21 mouse cellular contexts compared by ENCODE assay signal in the genomic region with DNA sequence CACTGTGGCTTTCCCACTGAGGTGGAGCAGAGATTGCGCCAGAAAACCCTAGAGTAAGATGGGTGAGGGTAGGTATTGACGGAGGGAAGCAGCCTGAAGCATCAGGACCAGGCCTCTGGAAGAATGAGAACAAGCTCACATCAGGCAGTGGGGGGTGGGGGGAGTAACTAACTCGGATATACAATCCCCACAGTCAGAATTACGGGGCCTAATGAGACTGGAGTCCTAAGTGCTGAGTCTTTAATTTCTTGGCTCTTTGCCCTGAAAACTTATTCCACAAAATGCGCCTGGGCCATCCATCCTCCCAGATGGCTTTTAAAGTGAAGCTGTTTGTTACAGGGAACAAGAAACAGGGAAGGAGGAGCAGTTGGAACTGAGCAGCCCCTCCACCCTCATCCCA.
A peak's percentile ranks its signal among the peaks of the same experiment; 100 is the strongest.
DNase-seq lines count a peak whose midpoint lies in the region; ATAC-seq and TF ChIP-seq lines count a peak whose summit lies in the region.
"Had no signal": no experiment of that assay in that cellular context is flagged by ENCODE, and none has a peak within 500 bp of the region (broad histone marks: within the 10 kb centered on the region; RNA-seq: fewer than 3 reads in every experiment).

No protein-coding gene starts in this region.

- H3K4me3 ChIP-seq in forebrain, embryonic 14.5 days (ENCODE audit: low read depth, low read length): no peak overlapping the region
- no peak overlapping the region for H3K4me3 ChIP-seq in forebrain, embryonic 11.5 days (ENCODE audit: low read depth, low read length)
- no peak overlapping the region for H3K4me3 ChIP-seq in limb, embryonic 12.5 days (replicated peaks)
- no peak overlapping the region for H3K4me3 ChIP-seq in limb, embryonic 10.5 days
- no peak overlapping the region for H3K4me3 ChIP-seq in limb, embryonic 14.5 days (replicated peaks; ENCODE audit: low read length)
- H3K4me3 ChIP-seq: liver, embryonic 15.5 days; midbrain, embryonic 15.5 days; myocyte had no signal

- TF ChIP-seq POLR2A in brain, embryonic 14.5 days (IDR thresholded peaks at IDR 0.05; ENCODE audit: borderline replicate concordance, extremely low read depth, insufficient read depth, insufficient read length, poor library complexity, severe bottlenecking): no peak
- TF ChIP-seq POLR2A in limb, embryonic 14.5 days (IDR thresholded peaks at IDR 0.05; ENCODE audit: borderline replicate concordance, extremely low read depth, insufficient read depth, insufficient read length): no peak

- peaks cover 8% of the 10 kb centered on the region for H3K4me1 ChIP-seq in forebrain, embryonic 14.5 days (ENCODE audit: control insufficient read depth, insufficient read depth, low read length)
- H3K4me1 ChIP-seq in forebrain, embryonic 11.5 days (replicated peaks; ENCODE audit: control insufficient read depth, insufficient read depth, low read length): peaks cover 2% of the 10 kb centered on the region; the same call in 1 of the 2 replicates
- peaks cover 42% of the 10 kb centered on the region for H3K4me1 ChIP-seq in limb, embryonic 12.5 days (replicated peaks)
- peaks cover 29% of the 10 kb centered on the region for H3K4me1 ChIP-seq in limb, embryonic 10.5 days
- H3K4me1 ChIP-seq in limb, embryonic 14.5 days (ENCODE audit: control insufficient read depth, insufficient read depth, low read length): peaks cover 10% of the 10 kb centered on the region
- H3K4me1 ChIP-seq: liver, embryonic 15.5 days had no signal

- H3K9me3 ChIP-seq in forebrain, embryonic 14.5 days (replicated peaks; ENCODE audit: control insufficient read depth, low read length): no peaks in the 10 kb centered on the region
- H3K9me3 ChIP-seq in forebrain, embryonic 11.5 days (ENCODE audit: control insufficient read depth, low read length): no peaks in the 10 kb centered on the region
- no peaks in the 10 kb centered on the region for H3K9me3 ChIP-seq in limb, embryonic 12.5 days
- H3K9me3 ChIP-seq in limb, embryonic 10.5 days (replicated peaks): no peaks in the 10 kb centered on the region
- no peaks in the 10 kb centered on the region for H3K9me3 ChIP-seq in limb, embryonic 14.5 days (ENCODE audit: control insufficient read depth, low read length)
- H3K9me3 ChIP-seq: liver, embryonic 15.5 days; midbrain, embryonic 15.5 days had no signal

- no peak for TF ChIP-seq CTCF in brain, embryonic 14.5 days (IDR thresholded peaks at IDR 0.05; ENCODE audit: borderline replicate concordance, extremely low read depth, insufficient read depth, insufficient read length)

- WGBS in forebrain, embryonic 14.5 days: 17% methylated on average over 5 of the region's 5 CpGs
- 61% methylated on average over 5 of the region's 5 CpGs for WGBS in forebrain, embryonic 11.5 days
- WGBS in limb, embryonic 12.5 days: 28% methylated on average over 5 of the region's 5 CpGs
- WGBS in limb, embryonic 10.5 days: 69% methylated on average over 5 of the region's 5 CpGs
- 24% methylated on average over 5 of the region's 5 CpGs for WGBS in limb, embryonic 14.5 days

- H3K36me3 ChIP-seq in forebrain, embryonic 14.5 days (ENCODE audit: control insufficient read depth, insufficient read depth, low read length): no peaks in the 10 kb centered on the region
- H3K36me3 ChIP-seq in forebrain, embryonic 11.5 days (ENCODE audit: control insufficient read depth, insufficient read depth, low read length): no peaks in the 10 kb centered on the region
- H3K36me3 ChIP-seq in limb, embryonic 12.5 days: no peaks in the 10 kb centered on the region
- H3K36me3 ChIP-seq in limb, embryonic 10.5 days: no peaks in the 10 kb centered on the region
- H3K36me3 ChIP-seq in limb, embryonic 14.5 days (ENCODE audit: control insufficient read depth, insufficient read depth, low read length): no peaks in the 10 kb centered on the region
- H3K36me3 ChIP-seq: liver, embryonic 15.5 days; midbrain, embryonic 15.5 days had no signal

- H3K27ac ChIP-seq in forebrain, embryonic 14.5 days (ENCODE audit: low read depth, low read length): no peak overlapping the region
- no peak overlapping the region for H3K27ac ChIP-seq in forebrain, embryonic 11.5 days (ENCODE audit: low read depth, low read length)
- H3K27ac ChIP-seq in limb, embryonic 12.5 days: peak overlapping the region; percentile 66; the same call in 1 of the 2 replicates
- H3K27ac ChIP-seq in limb, embryonic 10.5 days: no peak overlapping the region
- no peak overlapping the region for H3K27ac ChIP-seq in limb, embryonic 14.5 days (replicated peaks; ENCODE audit: low read depth, low read length)
- H3K27ac ChIP-seq: kidney, postnatal 0 days; liver, embryonic 15.5 days; midbrain, embryonic 15.5 days had no signal

- no peak overlapping the region for H3K4me2 ChIP-seq in forebrain, embryonic 14.5 days (ENCODE audit: low read length)
- H3K4me2 ChIP-seq in forebrain, embryonic 11.5 days (ENCODE audit: low read depth, low read length, severe bottlenecking): no peak overlapping the region
- H3K4me2 ChIP-seq in limb, embryonic 12.5 days: no peak overlapping the region
- no peak overlapping the region for H3K4me2 ChIP-seq in limb, embryonic 14.5 days (replicated peaks; ENCODE audit: low read depth, low read length, severe bottlenecking)
- H3K4me2 ChIP-seq: heart, embryonic 11.5 days; liver, embryonic 15.5 days; midbrain, embryonic 15.5 days had no signal

- no peak overlapping the region for H3K9ac ChIP-seq in forebrain, embryonic 14.5 days (ENCODE audit: low read length)
- H3K9ac ChIP-seq in forebrain, embryonic 11.5 days (ENCODE audit: low read length): no peak overlapping the region
- H3K9ac ChIP-seq in limb, embryonic 12.5 days (replicated peaks): no peak overlapping the region
- H3K9ac ChIP-seq in limb, embryonic 14.5 days (ENCODE audit: low read depth, low read length, severe bottlenecking): no peak overlapping the region
- H3K9ac ChIP-seq: liver, embryonic 15.5 days; midbrain, embryonic 15.5 days had no signal

- peak; percentile 63 for DNase-seq in forebrain, embryonic 14.5 days (ENCODE audit: low spot score)
- DNase-seq in forebrain, embryonic 11.5 days (ENCODE audit: low spot score): no peak
- no peak for DNase-seq in limb, embryonic 10.5 days (ENCODE audit: low spot score)
- DNase-seq in brain, embryonic 14.5 days (ENCODE audit: low read depth): peak; percentile 68
- peak; percentile 65 for DNase-seq in limb, embryonic 14.5 days (ENCODE audit: low spot score)
- DNase-seq in gastrocnemius, postnatal 36 days: no peak
- DNase-seq: adrenal gland, postnatal 25 days; cerebellum, adult 9-10 months; heart, adult 11 months; kidney, adult 2 months; liver; lung, postnatal 4 days; right cerebral cortex, postnatal 14 days; thymus, postnatal 14 days had no signal

- H3K27me3 ChIP-seq in forebrain, embryonic 14.5 days (replicated peaks; ENCODE audit: control insufficient read depth, insufficient read depth, low read length): no peaks in the 10 kb centered on the region
- H3K27me3 ChIP-seq in forebrain, embryonic 11.5 days (ENCODE audit: control insufficient read depth, insufficient read depth, low read length): no peaks in the 10 kb centered on the region
- peaks cover 8% of the 10 kb centered on the region; the same call in 1 of the 2 replicates for H3K27me3 ChIP-seq in limb, embryonic 12.5 days
- peaks cover 5% of the 10 kb centered on the region for H3K27me3 ChIP-seq in limb, embryonic 10.5 days (ENCODE audit: low read depth, poor library complexity, severe bottlenecking)
- no peaks in the 10 kb centered on the region for H3K27me3 ChIP-seq in limb, embryonic 14.5 days (ENCODE audit: control insufficient read depth, insufficient read depth, low read length)
- H3K27me3 ChIP-seq: liver, embryonic 15.5 days; midbrain, embryonic 15.5 days had no signal

- ATAC-seq in forebrain, embryonic 14.5 days: no peak
- ATAC-seq in forebrain, embryonic 11.5 days (replicated peaks; ENCODE audit: low FRiP score): no peak
- ATAC-seq in limb, embryonic 12.5 days (ENCODE audit: insufficient number of reproducible peaks, insufficient read depth, low FRiP score, low TSS enrichment, low read depth): 0 out of 2 replicates have a peak, but pooled peaks have one; percentile 39
- ATAC-seq in limb, embryonic 14.5 days (ENCODE audit: low FRiP score, low read depth): peak; percentile 67
- ATAC-seq: CD4-positive, CD25-positive, alpha-beta regulatory T cell, adult 4 months; midbrain, embryonic 15.5 days had no signal

- intact Hi-C loops in gastrocnemius, postnatal 36 days (cut with DNase I): no loop called here

Comparison
In these comparisons a context has a peak if more than half of its experiments do, and no peak if none do; other contexts are left out.
1. DNase-seq: peak in forebrain, embryonic 14.5 days (single experiment), brain, embryonic 14.5 days (single experiment) and limb, embryonic 14.5 days (single experiment); none in forebrain, embryonic 11.5 days (single experiment), limb, embryonic 10.5 days (single experiment) and gastrocnemius, postnatal 36 days (0 of 2).
2. ATAC-seq: peak in limb, embryonic 12.5 days (single experiment) and limb, embryonic 14.5 days (single experiment); none in forebrain, embryonic 14.5 days (single experiment) and forebrain, embryonic 11.5 days (single experiment).